Mouse (Mus musculus) cerebellum, adult 9-11 months (tissue): Measurements from ENCODE around the gene Msh6.
"Not testable (repeated sequence)": the region's sequence is repeated elsewhere in the genome, so short reads cannot be mapped to it uniquely, and the experiment has no call there.

ENCODE experiments used
- DNase-seq: peaks from one replicate; pipeline ENCODE4 v3.0.0; 2022

Msh6 gene

DNA sequence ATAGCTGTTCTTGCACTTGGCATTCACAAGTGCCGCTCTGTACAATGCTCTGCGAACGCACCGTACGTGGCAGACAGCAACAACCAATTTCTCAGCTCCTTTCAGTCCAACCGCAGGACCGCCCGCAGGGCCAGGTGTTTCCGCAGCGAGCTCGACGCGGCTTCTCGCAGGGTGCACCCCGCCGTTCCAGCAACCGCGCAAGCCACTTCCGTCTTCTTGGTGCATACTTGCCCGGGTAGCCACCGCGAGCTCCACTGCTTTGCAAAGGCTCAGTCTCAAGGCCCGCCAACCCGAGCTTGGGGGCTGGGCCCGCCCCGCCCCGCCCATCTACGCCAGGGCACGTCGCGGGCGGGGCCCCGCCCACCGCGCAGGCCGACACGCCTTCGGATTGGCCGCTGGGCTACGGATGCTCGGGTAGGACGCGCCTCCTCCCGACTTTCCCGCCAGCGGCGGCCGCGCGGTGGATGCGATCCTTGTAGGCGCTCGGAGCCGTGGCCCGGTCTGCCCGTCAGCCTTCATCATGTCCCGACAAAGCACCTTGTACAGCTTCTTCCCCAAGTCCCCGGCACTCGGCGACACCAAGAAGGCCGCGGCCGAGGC is at the start of gene Msh6:
Gene Msh6 (plus strand): TSS at position 434 of the 600 bp plus-strand sequence.
- peak; percentile 88 for DNase-seq

DNA sequence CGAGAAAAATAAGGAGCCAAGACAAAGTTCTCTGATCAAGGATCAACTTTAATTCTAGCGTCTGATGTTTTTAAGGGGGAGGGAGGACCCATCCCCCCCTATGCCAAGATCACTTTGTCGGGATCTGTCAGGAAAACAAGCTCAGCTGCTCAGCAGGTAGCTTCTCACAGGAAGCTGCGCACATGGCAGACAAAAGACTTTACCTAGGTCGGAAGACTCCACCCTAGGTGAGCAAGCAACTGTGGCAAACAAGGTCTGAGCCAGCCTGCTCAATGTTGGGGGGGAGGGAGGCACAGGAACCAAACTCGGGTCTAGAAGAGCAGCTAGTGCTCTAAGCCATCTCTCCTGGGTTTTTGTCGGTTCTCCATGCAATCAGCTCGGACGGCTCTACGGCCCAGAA is 40.5 kb upstream of the Msh6 start:
- DNase-seq = no peak

DNA sequence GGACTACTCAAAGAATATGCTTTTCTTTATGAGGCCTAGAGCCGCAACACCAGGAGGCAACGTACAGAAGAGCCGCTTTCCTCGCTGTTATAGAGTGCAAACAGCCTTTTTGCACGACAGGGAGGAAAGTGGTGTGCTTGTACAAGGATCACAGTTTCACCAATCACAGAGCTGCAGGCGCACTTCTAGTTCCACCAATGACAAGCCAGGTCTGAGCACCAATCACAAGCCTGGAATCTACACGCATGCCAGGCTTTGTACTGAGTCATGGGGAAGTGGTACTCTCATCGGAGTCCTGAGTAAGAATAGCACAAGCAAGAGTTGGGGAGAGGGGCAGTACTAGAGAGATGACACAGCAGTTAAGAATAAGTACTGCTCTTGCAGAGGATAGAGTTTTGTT is 40.1 kb upstream of the Msh6 start:
- DNase-seq = no peak

DNA sequence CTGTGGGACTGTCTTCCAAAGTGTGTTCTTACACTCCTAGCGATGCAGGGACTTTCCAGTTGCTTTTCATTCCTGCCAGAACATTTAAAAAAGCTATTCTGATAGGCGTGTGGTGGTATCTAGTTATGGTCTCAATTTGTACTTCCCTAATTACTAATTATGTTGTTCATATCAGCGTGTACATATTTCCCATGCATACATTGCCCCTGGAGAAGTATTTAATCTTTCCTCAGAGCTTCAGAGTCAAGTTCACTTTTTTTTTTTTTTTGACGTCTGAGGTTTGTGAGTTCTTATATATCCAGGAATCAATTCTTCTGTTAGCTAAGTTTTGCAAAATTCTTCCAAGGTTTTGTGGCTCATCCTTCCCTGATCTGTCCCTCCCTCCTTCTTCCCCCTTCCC is 38.7 kb upstream of the Msh6 start:
- DNase-seq = no peak

DNA sequence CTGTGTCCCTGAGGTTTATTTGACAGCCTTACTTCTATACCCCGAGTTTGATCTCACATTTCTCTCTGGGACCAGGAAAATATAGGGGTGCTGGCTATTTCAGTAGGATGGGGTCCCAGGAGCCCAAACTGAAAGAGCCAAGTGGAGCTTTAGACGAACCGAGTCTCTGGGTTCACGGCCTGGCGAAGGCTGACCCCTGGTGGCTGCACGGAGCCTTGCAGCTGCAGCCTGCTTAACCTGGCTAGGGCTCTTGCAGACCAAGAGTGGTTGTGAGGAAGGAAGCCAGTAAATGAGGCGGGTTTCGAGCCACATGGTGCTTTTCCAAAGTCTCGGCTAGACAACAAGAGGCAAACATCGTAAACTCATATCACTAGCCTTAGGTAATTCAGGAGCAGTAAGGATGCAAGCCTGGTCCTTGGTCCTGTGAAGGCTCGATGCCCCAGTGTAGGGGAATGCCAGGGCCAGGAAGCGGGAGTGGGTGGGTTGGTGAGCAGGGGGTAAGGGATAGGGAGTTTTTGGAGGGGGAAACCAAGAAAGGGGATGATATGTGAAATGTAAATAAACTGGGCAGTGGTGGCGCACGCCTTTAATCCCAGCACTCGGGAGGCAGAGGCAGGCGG is 25.8 kb upstream of the Msh6 start:
- DNase-seq = peak; percentile 79

DNA sequence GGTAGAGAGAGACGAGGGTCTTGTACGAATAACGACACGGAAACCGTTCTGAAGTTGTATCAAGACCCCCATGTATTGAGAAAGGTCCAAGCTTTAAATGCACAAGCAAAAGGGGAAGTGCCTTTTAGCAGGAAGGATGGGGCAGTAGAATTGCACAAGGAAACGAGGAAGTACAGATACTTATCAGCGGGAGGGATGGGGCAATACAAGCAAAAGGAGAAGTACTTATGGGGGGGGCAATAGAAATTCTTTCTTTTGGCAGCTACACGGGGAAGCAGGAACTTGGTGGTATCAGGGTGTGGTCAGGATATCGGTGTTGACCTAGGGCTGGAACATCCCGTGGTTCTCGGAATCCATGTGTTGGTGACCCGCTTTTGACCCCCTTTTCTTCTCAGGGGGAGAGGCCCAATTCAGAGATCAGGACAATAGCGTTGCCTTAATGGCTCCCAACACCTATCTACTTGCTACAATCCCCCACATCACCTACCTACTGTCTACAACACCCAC is 20.2 kb upstream of the Msh6 start:
- not testable (repeated sequence) for DNase-seq

GRCm38 (mm10) chr17:87957096-87957840 is 17.6 kb upstream of the Msh6 start:
- no peak for DNase-seq

GRCm38 (mm10) chr17:87958283-87958682 is 16.6 kb upstream of the Msh6 start:
- DNase-seq = no peak

GRCm38 (mm10) chr17:87959406-87959805 is 15.5 kb upstream of the Msh6 start:
- not testable (repeated sequence) for DNase-seq

DNA sequence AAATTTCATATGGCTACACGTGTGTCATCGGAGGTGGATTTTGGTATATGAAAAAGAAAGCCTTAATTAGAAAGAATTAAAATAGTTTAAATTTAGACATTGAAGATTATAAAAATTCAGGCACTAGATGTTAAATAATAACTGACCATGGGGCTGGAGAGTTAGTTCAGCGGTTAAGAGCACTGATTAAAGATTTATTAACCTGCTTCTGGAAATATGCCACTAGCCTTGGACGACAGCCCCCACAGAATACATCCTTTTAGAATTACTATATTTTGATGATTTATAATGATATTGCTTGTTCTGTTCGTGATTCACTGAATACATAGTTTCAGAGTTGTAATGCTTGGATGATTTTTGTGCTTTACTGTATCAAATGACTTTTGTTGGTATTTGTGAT is 14.9 kb upstream of the Msh6 start:
- not testable (repeated sequence) for DNase-seq

DNA sequence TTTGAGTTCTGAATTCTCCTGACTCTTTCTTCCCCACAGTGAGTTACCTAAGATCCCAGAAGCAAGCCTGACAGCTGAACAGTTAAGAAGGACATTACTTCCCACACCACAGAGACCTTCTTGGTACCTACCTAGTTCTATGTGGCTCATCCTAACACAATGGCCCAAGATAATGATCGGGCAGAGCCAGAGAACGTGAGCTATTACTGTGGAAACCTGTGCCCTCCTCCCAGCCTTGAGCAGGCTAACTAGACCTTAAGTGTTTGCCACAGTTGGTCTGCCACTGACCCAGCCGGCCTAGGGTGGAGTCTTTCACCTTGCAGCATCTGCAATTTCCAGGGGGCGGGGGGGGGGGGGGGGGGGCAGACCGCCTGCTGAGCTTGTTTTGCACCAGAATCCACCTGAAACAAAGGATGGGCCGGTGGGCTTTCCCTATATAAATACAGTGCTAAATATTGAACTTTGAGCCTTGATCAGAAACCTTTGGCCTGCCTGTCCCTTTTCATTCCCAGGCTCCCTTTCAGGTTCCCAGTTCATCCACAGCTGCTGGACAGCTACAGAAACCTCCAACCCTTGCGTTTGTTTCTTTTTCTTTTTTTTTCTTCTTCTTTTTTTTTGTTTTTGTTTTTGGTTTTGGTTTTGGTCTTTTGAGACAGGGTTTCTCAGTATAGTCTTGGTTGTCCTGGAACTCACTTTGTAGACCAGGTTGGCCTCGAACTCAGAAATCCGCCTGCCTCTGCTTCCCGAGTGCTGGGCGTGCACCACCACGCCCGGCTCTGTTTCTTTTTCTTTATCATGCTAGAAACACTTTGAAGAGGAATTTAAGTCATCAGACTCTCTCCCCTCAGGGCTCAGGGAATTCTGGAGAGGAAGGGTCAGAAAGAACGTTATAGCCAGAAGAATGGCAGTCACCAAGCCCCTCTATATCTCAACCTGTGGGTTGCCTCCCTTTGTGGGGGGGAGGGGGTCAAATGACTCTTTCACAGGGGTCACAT is 11.5 kb upstream of the Msh6 start:
- DNase-seq = no peak

DNA sequence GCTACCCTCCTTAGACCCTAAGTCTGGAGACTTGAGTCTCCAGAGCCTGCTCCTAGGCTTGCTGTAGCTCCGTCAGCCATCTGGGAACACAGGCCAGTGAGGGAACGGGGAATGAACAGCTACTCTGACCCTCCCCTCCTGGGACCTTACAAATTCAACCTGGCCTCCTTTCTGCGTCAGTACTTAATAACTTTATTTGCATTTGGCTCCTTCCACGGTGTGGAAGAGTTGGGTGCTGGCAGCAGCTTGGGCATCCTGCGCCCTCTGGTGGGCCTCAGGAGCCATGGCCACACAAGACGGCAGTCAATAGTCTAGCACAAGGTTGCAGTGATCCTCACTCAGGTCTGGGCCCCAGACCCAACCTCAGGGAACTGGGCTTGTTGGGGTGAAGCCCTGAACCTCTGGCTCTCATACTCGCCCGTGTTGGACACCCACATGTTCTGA is 6.4 kb upstream of the Msh6 start:
- not testable (repeated sequence) for DNase-seq

GRCm38 (mm10) chr17:87971696-87972591 is 2.9 kb upstream of the Msh6 start:
- not testable (repeated sequence) for DNase-seq

GRCm38 (mm10) chr17:87972856-87973255 is 2.0 kb upstream of the Msh6 start:
- DNase-seq = no peak

GRCm38 (mm10) chr17:87973261-87974167 is 1.3 kb upstream of the Msh6 start:
- no peak for DNase-seq

- DNase-seq = peak; percentile 75
These were observed 479 bp downstream of the Msh6 start for GRCm38 (mm10) chr17:87975229-87975853.

GRCm38 (mm10) chr17:87976154-87976806 is 1.4 kb downstream of the Msh6 start:
- no peak for DNase-seq

DNA sequence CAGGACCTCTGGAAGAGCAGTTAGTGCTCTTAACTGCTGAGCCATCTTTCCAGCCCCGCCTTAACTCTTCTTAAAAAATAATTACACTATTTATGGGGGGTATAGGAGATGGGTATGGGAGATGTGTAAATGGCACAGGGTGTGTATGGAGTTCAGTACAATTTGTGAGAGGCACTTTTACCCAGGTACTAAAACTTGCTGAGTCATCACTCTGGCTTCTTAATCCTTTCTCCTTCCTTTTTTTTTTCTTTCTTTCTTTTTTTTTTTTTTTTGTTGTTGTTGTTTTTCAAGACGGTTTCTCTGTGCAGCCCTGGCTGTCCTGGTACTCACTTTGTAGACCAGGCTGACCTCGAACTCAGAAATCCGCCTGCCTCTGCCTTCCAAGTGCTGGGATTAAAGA is 2.1 kb downstream of the Msh6 start:
- not testable (repeated sequence) for DNase-seq

- not testable (repeated sequence) for DNase-seq
These were observed 4.8 kb downstream of the Msh6 start for GRCm38 (mm10) chr17:87979696-87980095.
